Mouse (Mus musculus) kidney, adult 18-20 months (tissue): ENCODE measurements around the gene Serpina3i.
"Not testable (repeated sequence)": the region's sequence is repeated elsewhere in the genome, so short reads cannot be mapped to it uniquely, and the experiment has no call there.

Experiments used
- DNase-seq: peaks from one replicate; pipeline ENCODE4 v3.0.0; 2021

Serpina3i gene

DNA sequence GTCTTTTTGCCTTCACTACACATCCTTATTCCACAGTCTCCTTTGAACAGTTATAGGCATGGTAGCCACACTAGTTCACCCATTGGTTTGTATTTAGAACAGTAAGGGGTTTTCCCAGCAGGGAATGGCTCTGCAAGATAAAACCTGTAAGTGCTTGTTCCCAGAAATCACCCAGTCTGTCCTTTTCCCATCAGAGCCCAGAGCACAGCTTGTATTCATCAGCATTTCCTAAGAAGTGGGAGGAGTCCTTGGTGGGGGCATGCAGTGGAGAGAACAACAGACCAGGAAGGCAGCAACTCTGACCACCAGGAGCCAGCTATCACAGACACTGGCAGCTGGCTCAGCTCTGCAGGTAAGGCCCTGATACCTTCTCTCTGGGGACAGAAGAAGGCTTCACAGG is at the start of gene Serpina3i:
Gene Serpina3i (plus strand): TSS at position 260 of the 400 bp plus-strand sequence.
- no peak for DNase-seq

DNA sequence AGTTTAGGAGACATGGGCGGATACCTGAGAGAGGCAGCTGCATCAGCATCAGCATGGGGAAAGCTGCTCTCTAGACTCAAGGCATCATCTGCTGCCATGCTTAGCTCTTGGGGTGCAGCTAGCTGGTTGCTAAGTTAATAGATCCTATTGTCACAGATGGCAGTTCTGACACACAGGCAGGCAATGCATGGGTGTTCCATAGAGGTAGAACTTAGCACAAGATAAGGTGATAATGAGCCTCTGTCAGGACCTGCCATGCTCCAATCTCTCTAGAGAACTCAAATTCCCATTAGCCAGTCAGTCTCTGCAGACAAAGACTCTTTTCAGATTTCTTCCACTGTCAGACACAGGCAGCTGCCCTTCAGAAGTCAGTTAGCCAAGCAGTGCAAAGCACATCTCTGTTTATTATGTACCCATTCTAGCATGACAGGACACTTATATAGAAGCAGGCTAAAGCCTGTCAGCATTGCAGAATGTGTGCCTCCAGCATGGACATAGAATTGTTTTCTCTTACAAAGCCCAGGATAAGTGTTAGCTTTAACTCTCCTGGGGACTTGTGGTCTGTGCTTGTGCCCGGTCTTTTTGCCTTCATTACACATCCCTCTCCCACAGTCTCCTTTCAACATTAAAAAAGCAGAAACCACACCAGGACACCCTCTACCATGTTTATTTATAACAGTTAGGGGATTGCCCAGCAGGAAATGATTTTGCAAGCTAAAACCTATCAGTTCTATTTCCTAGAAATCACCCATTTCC is 49.1 kb upstream of the Serpina3i start:
- DNase-seq = no peak

DNA sequence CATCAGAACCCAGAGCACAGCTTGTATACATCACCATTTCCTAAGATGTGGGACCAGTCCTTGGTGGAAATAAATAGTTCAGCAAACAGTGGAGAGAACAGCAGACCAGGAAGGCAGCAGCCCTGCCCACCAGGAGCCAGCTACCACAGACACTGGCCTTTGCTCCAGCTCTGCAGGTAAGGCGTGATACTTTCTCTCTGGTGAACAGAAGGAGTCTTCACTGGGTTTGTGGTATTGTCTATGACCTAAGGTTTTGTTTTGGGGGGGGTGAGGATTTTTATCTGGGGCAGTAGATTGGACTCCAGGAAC is 48.5 kb upstream of the Serpina3i start, which contains the start of gene Serpina3f:
Gene Serpina3f (plus strand): TSS at position 100 of the 309 bp plus-strand sequence.
- DNase-seq = no peak

DNA sequence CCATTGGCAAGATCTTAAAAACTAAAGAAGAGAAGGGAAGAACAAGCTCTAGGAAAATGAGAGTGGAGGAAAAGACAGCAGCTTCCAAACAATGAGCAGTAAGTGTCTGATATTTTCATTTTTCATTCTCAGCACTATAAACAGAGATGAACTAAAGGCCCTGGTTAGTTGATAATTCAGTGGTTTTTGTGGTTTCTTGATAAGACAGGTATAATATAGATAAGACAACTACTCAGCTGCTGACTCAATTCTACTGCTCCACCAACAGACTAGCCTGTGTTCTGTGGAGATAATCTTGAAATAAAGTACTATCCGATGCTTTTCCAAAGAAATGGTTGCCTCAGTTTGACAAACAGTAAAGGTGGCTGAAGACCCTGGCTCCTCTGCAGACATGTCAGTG is 47.7 kb upstream of the Serpina3i start:
- no peak for DNase-seq

DNA sequence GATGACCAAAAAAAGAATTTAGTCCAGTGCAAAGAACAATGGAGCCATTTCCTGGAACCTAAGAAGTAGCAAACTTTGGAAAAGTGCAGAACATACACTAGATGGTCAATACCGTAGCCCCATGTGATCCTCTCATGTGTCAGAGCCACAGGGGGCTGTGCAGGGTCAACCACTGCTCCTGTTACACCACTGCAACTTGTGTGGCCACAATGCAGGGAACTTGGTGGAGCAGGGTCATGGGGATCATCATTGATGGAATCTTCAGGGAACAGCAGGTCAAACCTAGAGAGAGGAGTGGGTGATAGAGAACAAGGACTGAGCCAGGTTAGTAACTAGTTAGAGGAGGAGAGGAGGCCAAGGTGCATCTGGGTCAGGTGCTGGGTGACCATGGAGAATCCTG is 41.3 kb upstream of the Serpina3i start:
- DNase-seq = no peak

DNA sequence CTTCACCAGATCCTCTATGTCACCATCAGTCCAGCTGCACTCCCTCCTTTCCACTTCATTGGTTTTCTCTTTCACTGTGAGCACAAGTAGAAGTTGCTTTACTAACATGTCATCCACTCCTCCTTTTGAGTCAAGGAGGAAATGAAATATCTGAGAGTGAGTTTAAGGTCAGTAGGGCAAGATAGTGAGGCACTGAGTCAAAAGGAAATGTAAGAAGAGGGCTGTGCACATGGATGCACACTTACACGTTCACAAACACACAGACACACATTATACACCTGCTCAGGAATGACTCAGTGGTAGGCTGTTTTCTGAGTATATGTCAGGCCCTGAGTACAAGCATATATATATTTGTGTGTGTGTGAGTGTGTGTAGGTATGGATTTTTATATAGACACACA is 39.2 kb upstream of the Serpina3i start:
- DNase-seq = no peak

DNA sequence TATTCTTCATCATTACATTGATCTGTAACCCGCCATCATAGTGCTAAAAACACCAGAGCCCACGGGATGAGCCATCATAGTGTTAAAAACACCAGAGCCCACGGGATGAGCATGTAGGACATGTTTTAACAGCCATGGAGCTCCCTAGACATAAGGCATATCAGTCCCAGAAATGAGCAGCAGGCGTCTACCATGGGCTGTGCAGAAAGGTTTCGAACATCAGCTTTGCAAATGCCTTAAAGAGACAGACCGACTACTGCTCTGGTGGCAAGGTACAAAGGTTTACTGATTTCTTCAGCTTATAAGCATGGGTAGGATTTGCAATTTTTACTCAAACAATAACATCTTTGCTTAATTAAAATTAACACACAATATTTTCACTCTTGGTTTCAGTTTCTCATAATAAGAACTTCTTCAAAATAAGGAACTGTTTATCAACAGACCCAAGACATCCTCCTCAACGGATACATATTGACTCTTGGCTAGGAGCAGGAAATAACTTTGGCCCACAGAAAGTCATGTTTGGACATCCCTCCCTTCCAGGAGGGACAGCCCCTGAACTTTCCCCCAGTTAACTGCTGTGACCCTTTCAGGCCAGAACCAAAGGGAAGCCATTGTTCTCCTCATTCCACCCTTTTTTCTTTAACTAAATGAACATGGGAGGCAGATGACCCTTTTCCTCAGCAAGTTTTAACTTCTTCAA is 38.2 kb upstream of the Serpina3i start:
- DNase-seq = no peak

DNA sequence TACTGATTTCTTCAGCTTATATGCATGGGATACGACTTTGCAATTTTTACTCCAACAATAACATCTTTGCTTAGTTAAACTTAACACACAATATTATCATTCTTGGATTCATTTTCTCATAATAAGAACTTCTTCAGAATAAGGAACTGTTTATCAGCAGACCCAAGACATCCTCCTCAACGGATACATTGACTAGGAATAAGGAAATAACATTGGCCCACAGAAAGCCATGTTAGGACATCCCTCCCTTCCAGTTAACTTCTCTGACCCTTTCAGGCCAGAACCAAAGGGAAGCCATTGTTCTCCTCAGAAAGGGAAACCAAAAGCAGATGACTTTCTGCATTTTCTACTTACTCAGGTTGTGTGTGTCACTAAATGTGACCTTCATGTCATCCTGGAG is 32.2 kb upstream of the Serpina3i start:
- DNase-seq = no peak

DNA sequence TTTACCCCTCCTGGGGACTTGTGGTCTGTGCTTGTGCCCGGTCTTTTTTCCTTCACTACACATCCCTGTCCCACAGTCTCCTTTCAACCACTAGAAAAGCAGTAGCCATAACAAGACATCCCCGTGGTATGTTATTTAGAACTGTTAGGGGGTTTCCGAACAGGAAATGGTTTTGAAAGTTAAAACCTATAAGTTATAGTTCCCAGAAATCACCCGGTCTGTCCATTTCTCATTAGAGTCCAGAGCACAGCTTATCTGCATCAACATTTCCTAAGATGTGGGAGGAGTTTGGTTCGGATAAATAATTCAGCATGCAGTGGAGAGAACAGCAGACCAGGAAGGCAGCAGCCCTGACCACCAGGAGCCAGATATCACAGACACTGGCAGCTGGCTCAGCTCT is 27.0 kb upstream of the Serpina3i start, which contains the start of gene Serpina3g:
Gene Serpina3g (plus strand): TSS at position 331 of the 400 bp plus-strand sequence.
- DNase-seq = no peak

DNA sequence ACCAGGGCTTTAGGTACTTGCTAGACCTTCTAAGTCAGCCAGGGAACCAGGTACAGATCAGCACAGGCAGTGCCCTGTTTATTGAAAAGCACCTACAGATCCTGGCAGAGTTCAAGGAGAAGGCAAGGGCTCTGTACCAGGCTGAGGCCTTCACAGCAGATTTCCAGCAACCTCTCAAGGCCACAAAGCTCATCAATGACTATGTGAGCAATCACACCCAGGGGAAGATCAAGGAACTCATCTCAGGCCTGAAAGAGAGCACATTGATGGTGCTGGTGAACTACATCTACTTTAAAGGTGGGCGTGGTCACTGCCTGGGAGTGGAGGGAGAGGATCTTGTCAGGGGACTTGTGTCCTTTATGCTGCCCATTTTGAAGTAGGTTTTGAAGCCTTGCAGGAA is 24.9 kb upstream of the Serpina3i start:
- DNase-seq = not testable (repeated sequence)

DNA sequence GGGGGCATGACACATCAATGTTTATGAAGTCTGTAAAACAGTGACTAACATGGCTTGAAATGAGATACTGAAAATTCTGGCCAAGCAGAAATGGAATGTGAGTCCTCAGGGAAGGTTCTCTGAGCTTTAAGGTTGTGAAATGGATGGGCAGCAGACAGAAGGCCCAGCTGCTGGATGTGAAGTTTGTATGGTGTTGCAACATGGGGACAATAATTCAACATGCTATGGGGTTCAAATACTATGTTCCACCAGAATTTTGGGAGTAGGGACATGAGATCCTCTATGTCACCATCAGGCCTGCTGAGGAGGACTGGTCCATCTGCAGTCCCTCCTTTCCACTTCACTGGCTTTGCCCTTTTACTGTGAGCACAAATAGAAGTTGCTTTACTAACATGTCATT is 19.6 kb upstream of the Serpina3i start:
- no peak for DNase-seq

DNA sequence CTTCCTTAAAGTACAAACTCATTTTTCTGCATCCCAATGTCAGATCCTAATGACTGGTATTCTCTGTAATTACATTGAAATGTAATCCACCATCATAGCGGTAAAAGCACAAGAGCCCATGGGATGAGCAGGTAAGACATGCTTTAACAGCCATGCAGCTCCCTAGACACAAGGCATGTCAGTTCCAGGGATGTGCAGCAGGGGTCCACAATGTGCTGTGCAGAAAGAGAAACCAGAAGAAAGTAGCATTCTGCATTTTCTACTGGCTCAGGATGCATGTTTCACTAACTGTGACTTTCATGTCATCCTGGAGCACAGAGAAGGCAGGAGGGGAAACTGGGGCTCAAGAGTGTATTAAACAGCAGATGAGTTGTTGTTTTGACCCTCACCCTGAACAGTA is 17.8 kb upstream of the Serpina3i start:
- no peak for DNase-seq

DNA sequence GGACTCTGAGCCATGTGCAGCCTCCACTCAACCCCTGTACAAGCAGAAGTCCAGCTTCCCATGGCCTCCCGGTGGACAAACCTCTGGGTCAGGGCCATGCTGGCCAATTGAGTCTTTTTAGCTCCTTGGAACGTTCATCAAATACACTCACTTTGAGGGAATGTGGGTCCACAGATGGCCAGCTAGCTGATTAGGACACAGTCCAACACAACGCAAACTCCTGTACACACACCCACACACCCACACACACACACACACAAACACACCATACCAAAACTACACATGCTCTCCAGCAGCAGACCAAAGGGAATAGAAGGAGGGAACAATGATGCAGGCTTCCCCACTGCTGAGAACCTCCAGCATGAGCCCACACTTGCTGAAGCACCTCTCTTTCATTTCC is 17.3 kb upstream of the Serpina3i start:
- no peak for DNase-seq

DNA sequence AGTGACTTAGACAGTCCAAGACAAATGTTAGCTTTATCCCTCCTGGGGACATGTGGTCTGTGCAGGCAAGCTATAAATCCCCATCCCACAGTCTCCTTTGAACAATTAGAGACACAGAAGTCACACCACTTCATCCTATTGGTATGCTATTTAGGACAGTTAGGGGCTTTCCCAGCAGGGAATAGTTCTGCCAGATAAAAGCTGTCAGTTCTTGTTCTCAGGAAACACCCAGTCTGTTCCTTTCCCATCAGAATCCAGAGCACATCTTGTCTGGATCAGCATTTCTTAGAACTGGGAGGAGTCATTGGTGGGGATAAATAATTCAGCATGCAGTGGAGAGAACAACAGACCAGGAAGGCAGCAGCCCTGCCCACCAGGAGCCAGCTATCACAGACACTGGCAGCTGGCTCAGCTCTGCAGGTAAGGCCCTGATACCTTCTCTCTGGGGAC is 15.3 kb upstream of the Serpina3i start:
- no peak for DNase-seq

DNA sequence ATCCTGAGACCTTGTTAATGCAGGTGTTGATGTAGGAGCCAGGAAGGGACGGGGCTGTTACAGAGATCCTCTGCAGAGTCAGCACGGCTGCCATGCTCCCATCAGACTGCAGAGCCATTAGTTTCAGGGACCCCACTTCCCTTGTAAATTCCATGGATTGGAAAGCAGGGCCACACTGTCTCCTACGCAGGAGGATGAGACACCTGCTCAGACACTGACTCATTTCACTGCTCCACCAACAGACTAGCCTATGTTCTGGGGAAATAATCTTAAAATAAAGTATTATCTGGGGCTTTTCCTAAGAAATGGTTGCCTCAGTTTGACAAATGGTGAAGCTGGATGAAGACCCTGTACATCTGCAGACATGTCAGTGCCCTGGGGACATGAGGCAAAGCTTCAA is 14.7 kb upstream of the Serpina3i start:
- DNase-seq = no peak

DNA sequence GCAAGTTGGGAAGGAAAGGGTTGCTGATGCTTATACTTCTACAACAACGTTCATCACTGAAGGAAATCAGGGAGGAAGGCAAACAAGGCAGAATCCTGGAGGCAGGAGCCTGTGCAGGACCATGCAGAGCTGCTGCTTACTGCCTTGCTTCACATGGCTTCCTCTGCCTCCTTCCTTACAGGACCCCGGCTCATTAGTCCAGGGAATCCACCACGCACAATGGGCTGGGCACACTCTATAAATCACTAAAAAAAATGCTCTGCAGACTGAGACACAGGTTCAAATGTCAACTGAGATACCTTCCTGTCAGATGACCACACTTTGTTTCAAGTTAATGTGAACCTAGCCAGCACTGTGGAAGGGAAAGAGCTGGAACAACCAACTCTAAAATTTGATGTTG is 1.9 kb upstream of the Serpina3i start:
- no peak for DNase-seq

DNA sequence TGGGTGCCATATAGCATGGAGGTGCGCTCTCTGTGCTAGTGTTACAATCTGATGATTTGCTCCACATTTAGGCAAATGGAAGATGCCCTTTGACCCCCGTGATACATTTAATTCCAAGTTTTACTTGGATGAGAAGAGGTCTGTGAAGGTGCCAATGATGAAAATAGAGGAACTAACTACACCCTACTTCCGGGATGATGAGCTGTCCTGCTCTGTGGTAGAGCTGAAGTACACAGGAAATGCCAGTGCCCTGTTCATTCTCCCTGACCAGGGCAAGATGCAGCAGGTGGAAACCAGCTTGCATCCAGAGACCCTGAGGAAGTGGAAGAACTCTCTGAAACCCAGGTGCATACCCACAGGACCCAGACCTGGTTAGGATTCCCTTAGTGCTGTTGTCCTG is 3.5 kb downstream of the Serpina3i start:
- DNase-seq = no peak

DNA sequence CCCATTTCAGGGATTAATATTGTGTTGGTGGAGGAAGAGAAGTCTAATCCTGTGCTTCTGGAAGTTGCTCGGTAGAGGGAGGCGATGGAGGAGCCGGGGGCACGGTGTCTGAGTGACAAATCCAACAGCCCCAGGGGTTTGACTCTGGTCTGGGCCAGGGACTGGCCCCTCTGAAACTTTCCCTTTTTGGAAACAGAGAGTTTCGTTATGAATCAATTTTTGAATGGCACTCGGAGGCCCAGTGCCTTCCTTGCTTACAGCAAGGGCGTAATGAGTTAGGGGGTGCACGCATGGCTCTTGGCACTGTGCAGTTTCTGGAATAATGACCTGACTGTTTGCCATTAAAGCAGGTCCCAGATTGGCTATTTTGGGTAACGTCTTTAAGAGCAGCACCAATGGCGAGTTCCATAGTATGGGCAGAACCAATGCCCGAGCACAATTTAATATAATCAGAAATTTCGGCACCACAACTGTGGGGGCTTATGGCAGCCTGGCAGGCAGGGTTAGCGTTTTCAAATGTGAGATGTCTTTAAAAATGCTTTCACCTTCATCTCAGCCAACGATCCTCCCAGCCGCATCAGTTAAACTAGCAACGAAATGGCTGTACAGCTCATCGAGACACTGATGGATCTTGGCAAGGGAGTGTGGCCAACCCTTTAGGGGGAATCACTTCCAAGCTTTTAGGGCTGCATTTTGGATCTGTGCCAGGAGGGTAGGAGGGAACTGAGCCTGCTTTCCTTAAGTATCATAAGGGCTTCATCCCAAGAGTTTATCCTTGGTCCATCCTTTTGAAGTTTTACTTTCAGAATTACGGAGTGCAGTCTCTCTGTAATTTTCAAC is 15.5 kb downstream of the Serpina3i start:
- no peak for DNase-seq

DNA sequence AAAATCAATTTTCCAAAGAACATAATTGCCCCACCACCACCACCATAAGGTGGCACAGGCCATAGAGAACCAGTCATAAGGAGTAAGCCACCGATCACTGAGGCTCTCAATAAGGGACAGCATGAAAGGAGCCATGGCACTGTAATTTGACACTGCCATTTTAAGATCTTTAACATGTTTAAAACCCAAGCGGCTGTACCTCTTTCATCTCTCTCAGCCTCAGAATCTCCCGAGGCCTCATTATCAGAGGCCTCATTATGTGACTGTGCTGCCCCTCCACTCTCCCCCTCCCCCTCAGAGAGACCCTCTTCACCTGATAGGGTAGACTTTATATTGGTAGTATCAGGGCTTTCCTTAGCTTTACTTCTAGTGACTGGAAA is 16.1 kb downstream of the Serpina3i start:
- DNase-seq = no peak

DNA sequence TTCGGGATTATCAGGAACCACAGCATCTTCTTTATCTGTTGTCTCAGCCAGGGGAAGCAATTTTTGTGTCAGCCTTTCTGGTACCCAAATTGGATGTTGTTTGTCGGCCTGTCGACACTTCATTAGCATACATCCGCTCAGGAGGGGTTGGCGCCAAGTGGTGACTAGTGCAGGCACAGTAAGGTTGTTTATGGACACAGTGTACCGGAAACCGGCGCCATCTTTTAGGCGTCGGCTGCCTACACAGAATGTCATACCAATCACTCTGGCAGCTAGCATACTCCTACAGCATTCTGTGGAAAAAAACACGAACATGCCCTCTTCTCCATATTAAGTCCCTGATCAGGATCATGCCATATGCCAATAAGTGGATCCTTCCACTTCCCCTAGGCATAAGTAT is 20.5 kb downstream of the Serpina3i start:
- no peak for DNase-seq

DNA sequence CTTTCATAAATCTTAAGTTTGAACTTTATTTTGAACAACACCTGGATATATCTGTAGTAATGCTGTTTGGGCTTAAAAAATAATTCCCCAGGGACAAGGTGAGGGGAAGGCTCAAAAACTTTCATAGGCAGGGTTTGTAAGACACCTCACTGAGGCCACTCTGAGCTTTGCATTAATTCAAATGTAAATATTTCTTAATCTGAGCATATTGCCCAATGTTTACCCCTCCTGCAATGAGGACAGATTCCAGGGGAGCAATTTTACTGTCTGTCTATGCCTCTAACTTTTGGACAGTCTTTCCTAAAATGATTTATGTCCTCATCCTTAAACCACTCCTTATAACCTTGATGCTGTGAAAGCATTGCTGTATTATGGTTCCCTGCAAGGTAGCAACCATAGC is 25.4 kb downstream of the Serpina3i start:
- no peak for DNase-seq

DNA sequence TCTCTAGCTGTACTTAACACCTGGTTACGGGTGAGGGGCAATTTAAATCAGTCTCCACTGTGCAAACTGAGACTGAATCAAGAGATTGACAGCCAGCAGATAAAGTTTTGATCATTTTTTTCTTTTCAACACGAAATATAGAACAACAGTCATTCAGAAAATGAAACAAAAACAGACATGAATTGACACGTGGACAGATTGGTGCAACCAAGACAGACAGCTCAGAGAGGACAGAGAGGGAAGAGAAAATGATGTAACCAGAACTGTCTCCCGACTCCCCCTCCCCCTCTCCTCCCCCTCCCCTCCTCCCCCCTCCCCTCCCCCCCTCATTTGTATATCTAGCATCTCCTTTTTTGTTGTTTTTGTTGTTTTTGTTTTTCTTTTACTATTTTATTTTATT is 26.9 kb downstream of the Serpina3i start:
- no peak for DNase-seq

DNA sequence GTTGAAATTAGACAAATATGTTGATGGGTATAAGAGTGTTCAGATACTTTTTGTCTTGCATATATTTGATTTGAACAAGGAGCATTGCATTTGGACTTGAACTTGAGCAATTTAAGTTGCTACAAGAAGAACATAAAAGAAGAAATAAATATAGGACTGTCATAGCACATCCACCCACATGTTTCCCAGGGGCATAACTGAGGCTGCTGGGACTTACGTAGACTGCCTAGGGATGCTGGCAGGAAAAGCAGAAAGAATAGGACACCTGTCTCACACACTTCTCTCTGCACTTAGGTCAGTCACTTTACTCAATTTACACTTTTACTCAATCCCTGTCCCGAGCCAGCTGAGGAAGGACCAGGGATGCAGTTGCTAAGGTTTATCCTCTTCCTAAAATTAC is 31.0 kb downstream of the Serpina3i start:
- DNase-seq = no peak

DNA sequence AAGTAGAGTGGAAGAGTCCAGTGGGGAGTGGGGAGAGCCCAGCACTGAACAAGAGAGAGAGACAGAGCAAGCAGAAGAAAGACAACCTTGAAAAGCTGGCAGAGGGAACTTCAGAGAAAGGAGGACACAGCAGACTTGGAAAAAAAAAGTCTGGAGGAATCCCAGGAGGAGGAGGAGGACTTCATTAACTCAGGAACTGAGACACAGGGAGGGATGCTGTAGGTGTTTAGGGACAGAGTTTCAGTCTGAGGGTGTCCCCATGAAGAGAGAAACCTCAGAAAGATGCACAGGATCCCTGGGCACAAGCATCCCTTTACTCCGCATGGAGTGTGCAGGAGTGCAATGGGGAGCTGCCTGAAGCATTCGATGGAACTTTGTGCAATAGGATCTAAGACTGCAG is 35.1 kb downstream of the Serpina3i start:
- no peak for DNase-seq
